Mouse (Mus musculus) thymus, postnatal 25 days (tissue): ENCODE results near the gene Tgfbr3.

Experiments used
- DNase-seq: peaks from one replicate; pipeline ENCODE4 v3.0.0; 2022

The Tgfbr3 gene

GRCm38 (mm10) chr5:107101684-107102083 lies 187.7 kb downstream of the Tgfbr3 start:
- no peak for DNase-seq

GRCm38 (mm10) chr5:107101135-107101534 lies 188.3 kb downstream of the Tgfbr3 start:
- peak; percentile 48 for DNase-seq

GRCm38 (mm10) chr5:107099634-107100033 lies 189.8 kb downstream of the Tgfbr3 start:
- DNase-seq: no peak

- no peak for DNase-seq
Observed at GRCm38 (mm10) chr5:107099076-107099475, 190.4 kb downstream of the Tgfbr3 start.

GRCm38 (mm10) chr5:107098007-107098406 lies 191.4 kb downstream of the Tgfbr3 start:
- DNase-seq: no peak

GRCm38 (mm10) chr5:107097314-107097713 lies 192.1 kb downstream of the Tgfbr3 start:
- DNase-seq: no peak

- no peak for DNase-seq
Observed at GRCm38 (mm10) chr5:107094233-107094632, 195.2 kb downstream of the Tgfbr3 start.

- no peak for DNase-seq
Observed at GRCm38 (mm10) chr5:107093253-107093652, 196.2 kb downstream of the Tgfbr3 start.

GRCm38 (mm10) chr5:107092137-107092536 lies 197.3 kb downstream of the Tgfbr3 start:
- peak; percentile 39 for DNase-seq

- DNase-seq: no peak
Observed at GRCm38 (mm10) chr5:107089966-107090365, 199.5 kb downstream of the Tgfbr3 start.

- DNase-seq: no peak
Observed at GRCm38 (mm10) chr5:107087829-107088808, 201.3 kb downstream of the Tgfbr3 start.

- DNase-seq: no peak
Observed at GRCm38 (mm10) chr5:107087291-107087690, 202.1 kb downstream of the Tgfbr3 start.

GRCm38 (mm10) chr5:107086166-107086565 lies 203.3 kb downstream of the Tgfbr3 start:
- no peak for DNase-seq

GRCm38 (mm10) chr5:107084431-107084830 lies 205.0 kb downstream of the Tgfbr3 start:
- DNase-seq: no peak

- DNase-seq: no peak
Observed at GRCm38 (mm10) chr5:107082011-107082410, 207.4 kb downstream of the Tgfbr3 start.

GRCm38 (mm10) chr5:107080986-107081624 lies 208.3 kb downstream of the Tgfbr3 start:
- DNase-seq: no peak

- DNase-seq: peak; percentile 40
Observed at GRCm38 (mm10) chr5:107079920-107080319, 209.5 kb downstream of the Tgfbr3 start.

GRCm38 (mm10) chr5:107079146-107079638 lies 210.2 kb downstream of the Tgfbr3 start:
- no peak for DNase-seq

- DNase-seq: no peak
Observed at GRCm38 (mm10) chr5:107078361-107078760, 211.1 kb downstream of the Tgfbr3 start.

- no peak for DNase-seq
Observed at GRCm38 (mm10) chr5:107077900-107078299, 211.5 kb downstream of the Tgfbr3 start.

- DNase-seq: no peak
Observed at GRCm38 (mm10) chr5:107074980-107075583, 214.3 kb downstream of the Tgfbr3 start.

GRCm38 (mm10) chr5:107074350-107074749 lies 215.1 kb downstream of the Tgfbr3 start:
- no peak for DNase-seq

- no peak for DNase-seq
Observed at GRCm38 (mm10) chr5:107073536-107073935, 215.9 kb downstream of the Tgfbr3 start.
